Mouse (Mus musculus): ENCODE measurements around the gene Olfml2a.

DNA sequence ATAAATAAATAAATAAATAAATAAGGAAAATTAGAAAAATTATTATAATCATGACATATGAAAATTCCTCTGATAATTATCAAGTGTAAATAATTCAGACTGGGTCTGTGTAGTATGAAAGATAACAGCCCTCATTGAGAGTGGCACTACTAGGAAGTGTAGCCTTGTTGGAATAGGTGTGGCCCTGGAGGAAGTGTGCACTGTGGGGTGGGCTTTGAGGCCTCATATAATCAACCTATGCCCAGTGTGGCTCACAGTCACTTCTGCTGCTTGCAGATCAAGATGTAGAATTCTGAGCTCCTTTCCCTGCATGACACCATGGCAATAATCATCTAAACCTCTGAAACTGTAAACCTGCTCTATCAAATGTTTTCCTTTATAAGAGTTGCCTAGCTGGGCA, 28.9 kb upstream of the Olfml2a start:
- TF ChIP-seq FLI1 (IDR thresholded peaks at IDR 0.05; ENCODE audit: low read length) (no peak), GATA1 (IDR thresholded peaks at IDR 0.05; ENCODE audit: borderline replicate concordance, low read length) (no peak)
